Mouse (Mus musculus) limb, embryonic 14.5 days (tissue): ENCODE measurements around the gene Gpr4. TPM values are rescaled to one million over a fixed set of nuclear protein-coding genes. Genes with fewer than 3 reads are reported as not detected.

ENCODE experiments used
- ATAC-seq: fragments of 200-750 bp; cut with Nextera tagmentation; 2 replicates; pipeline ENCODE4 v1.8.0; 2017; ENCODE audit warnings: low read depth, moderate number of reproducible peaks, moderate TSS enrichment; ENCODE audit not compliant: low FRiP score
- DNase-seq: peaks from one replicate; pipeline ENCODE4 v3.0.0-alpha.2; 2015; ENCODE audit warnings: low spot score
- H3K27ac ChIP-seq: fragments of 300-500 bp; sonication (generic); replicated peaks from 2 replicates; pipeline ENCODE4 v1.5.1; 2014; ENCODE audit warnings: low read depth, mild to moderate bottlenecking, low read length, moderate library complexity, mixed read lengths
- H3K27me3 ChIP-seq: fragments of 300-500 bp; sonication (generic); 2 replicates; pipeline ENCODE4 v1.6.1; 2014; ENCODE audit warnings: low read length, mixed read lengths; ENCODE audit not compliant: control insufficient read depth, insufficient read depth
- H3K36me3 ChIP-seq: fragments of 300-500 bp; sonication (generic); 2 replicates; pipeline ENCODE4 v1.6.1; 2014; ENCODE audit warnings: mild to moderate bottlenecking, low read length, moderate library complexity, mixed read lengths; ENCODE audit not compliant: control insufficient read depth, insufficient read depth
- H3K4me1 ChIP-seq: fragments of 300-500 bp; sonication (generic); 2 replicates; pipeline ENCODE4 v1.6.1; 2014; ENCODE audit warnings: antibody characterized with exemption, low read length, mixed read lengths; ENCODE audit not compliant: control insufficient read depth, insufficient read depth
- H3K4me2 ChIP-seq: fragments of 300-500 bp; sonication (generic); replicated peaks from 2 replicates; pipeline ENCODE4 v1.6.1; 2014; ENCODE audit warnings: low read depth, mild to moderate bottlenecking, low read length, moderate library complexity; ENCODE audit not compliant: severe bottlenecking
- H3K4me3 ChIP-seq: fragments of 300-500 bp; sonication (generic); replicated peaks from 2 replicates; pipeline ENCODE4 v1.5.1; 2014; ENCODE audit warnings: low read length
- H3K9ac ChIP-seq: fragments of 300-500 bp; sonication (generic); 2 replicates; pipeline ENCODE4 v1.6.1; 2014; ENCODE audit warnings: mild to moderate bottlenecking, low read depth, low read length, moderate library complexity; ENCODE audit not compliant: severe bottlenecking
- H3K9me3 ChIP-seq: fragments of 300-500 bp; sonication (generic); 2 replicates; pipeline ENCODE4 v1.6.1; 2016; ENCODE audit warnings: low read length; ENCODE audit not compliant: control insufficient read depth
- POLR2A ChIP-seq: fragments of 200-500 bp; IDR thresholded peaks from 2 replicates; pipeline ENCODE4 v1.8.0; 2012; ENCODE audit warnings: inconsistent platforms, mild to moderate bottlenecking, moderate library complexity, borderline replicate concordance; ENCODE audit not compliant: insufficient read depth, insufficient read length; ENCODE audit errors: extremely low read depth
- WGBS: fragments of 180-500 bp; shearing (Covaris S2); extraction: QIAGEN DNeasy Blood & Tissue Kit; methylation state at CpG from one replicate; pipeline ENCODE4 v1.1.7; 2014; 5-methylcytosine and 5-hydroxymethylcytosine counted together
- polyA plus RNA-seq, 2 experiments: library from polyadenylated mRNA; depleted of rRNA in 1 of 2; stranded (reverse) in 1 of 2; unstranded in 1 of 2; fragments of >200 nt; fragmentation: Nextera tagmentation in 1 of 2; extraction: Ambion mirVana in 1 of 2; gene quantifications; 2 replicates each; pipeline versions ENCODE4 v1.2.1 to v1.2.3; 2012 to 2014

Gene Gpr4
- polyA plus RNA-seq, 2 experiments: 4.0 to 9.2 TPM

- no peaks in the 10 kb centered on the region for H3K36me3 ChIP-seq
- no peak for TF ChIP-seq POLR2A
- H3K4me1 ChIP-seq: peaks cover 17% of the 10 kb centered on the region; the same call in 1 of the 2 replicates
- 19% methylated on average over 10 of the region's 14 CpGs for WGBS
- H3K9ac ChIP-seq: no peak within 1 kb of the TSS
- no peak within 1 kb of the TSS for H3K4me3 ChIP-seq
- no peaks in the 10 kb centered on the region for H3K9me3 ChIP-seq
- peak within 1 kb of the TSS; percentile 37; the same call in 1 of the 2 replicates for H3K4me2 ChIP-seq
- no peak for DNase-seq
- peaks cover 8% of the 10 kb centered on the region for H3K27me3 ChIP-seq
- no peak within 1 kb of the TSS for H3K27ac ChIP-seq
- ATAC-seq: no peak
Measured at GRCm38 (mm10) chr7:19165656-19166423, 46.5 kb upstream of the Gpr4 start, which contains the start of gene Gipr. Gipr (minus strand) TSS chr7:19166127.

- 89% methylated on average over 3 of the region's 3 CpGs for WGBS
- Histone ChIP-seq H3K9me3 (no peaks in the 10 kb centered on the region), H3K9ac (no peak overlapping the region), H3K4me3 (no peak overlapping the region), H3K27ac (no peak overlapping the region), H3K4me1 (peaks cover 17% of the 10 kb centered on the region; the same call in 1 of the 2 replicates), H3K27me3 (peaks cover 8% of the 10 kb centered on the region), H3K4me2 (no peak overlapping the region), H3K36me3 (no peaks in the 10 kb centered on the region)
- no peak for TF ChIP-seq POLR2A
- ATAC-seq (no peak), DNase-seq (no peak)
Measured at GRCm38 (mm10) chr7:19166990-19167389, 45.3 kb upstream of the Gpr4 start.

- TF ChIP-seq POLR2A: no peak
- Histone ChIP-seq H3K36me3 (no peaks in the 10 kb centered on the region), H3K9me3 (no peaks in the 10 kb centered on the region), H3K4me2 (no peak overlapping the region), H3K9ac (no peak overlapping the region), H3K27me3 (peaks cover 8% of the 10 kb centered on the region), H3K4me3 (no peak overlapping the region), H3K4me1 (0 out of 2 replicates have a peak, but pooled peaks cover 8% of the 10 kb centered on the region), H3K27ac (no peak overlapping the region)
- 61% methylated on average over 10 of the region's 10 CpGs for WGBS
- DNase-seq (no peak), ATAC-seq (no peak)
Measured at GRCm38 (mm10) chr7:19169506-19169905, 42.8 kb upstream of the Gpr4 start.

- no peak for DNase-seq
Measured at GRCm38 (mm10) chr7:19170142-19170541, 42.2 kb upstream of the Gpr4 start.

GRCm38 (mm10) chr7:19171831-19172230 lies 40.5 kb upstream of the Gpr4 start:
- peaks cover 16% of the 10 kb centered on the region for H3K27me3 ChIP-seq
- no peak for DNase-seq
- H3K4me3 ChIP-seq: no peak overlapping the region
- H3K27ac ChIP-seq: no peak overlapping the region
- H3K36me3 ChIP-seq: no peaks in the 10 kb centered on the region
- TF ChIP-seq POLR2A: no peak
- peaks cover 2% of the 10 kb centered on the region; the same call in 1 of the 2 replicates for H3K4me1 ChIP-seq
- peaks cover 5% of the 10 kb centered on the region; the same call in 1 of the 2 replicates for H3K9me3 ChIP-seq
- no peak overlapping the region for H3K4me2 ChIP-seq
- no peak overlapping the region for H3K9ac ChIP-seq
- WGBS: 66% methylated on average over 8 of the region's 8 CpGs
- ATAC-seq: no peak

More at GRCm38 (mm10) chr7:19170142-19170541, 42.2 kb upstream of the Gpr4 start:
- Histone ChIP-seq H3K27me3 (peaks cover 2% of the 10 kb centered on the region), H3K9me3 (no peaks in the 10 kb centered on the region), H3K36me3 (no peaks in the 10 kb centered on the region), H3K9ac (no peak overlapping the region), H3K4me3 (no peak overlapping the region), H3K4me1 (0 out of 2 replicates have a peak, but pooled peaks cover 2% of the 10 kb centered on the region), H3K27ac (no peak overlapping the region), H3K4me2 (no peak overlapping the region)
- no peak for TF ChIP-seq POLR2A
- 63% methylated on average over 8 of the region's 8 CpGs for WGBS
- ATAC-seq: no peak
